Mouse (Mus musculus) left cerebral cortex, adult 18-20 months (tissue): ENCODE data around the gene Spg7. TPM values are rescaled to one million over a fixed set of nuclear protein-coding genes. Genes with fewer than 3 reads are reported as not detected.
A peak's percentile ranks its signal among the peaks of the same experiment; 100 is the strongest.
"Not testable (repeated sequence)": the region's sequence is repeated elsewhere in the genome, so short reads cannot be mapped to it uniquely, and the experiment has no call there.

Experiments used
- DNase-seq, 2 experiments: peaks; one replicate each; pipeline ENCODE4 v3.0.0; 2021 to 2022; ENCODE audit warnings: low spot score in 2 of 2, mixed read lengths in 1 of 2
- long read RNA-seq, 2 experiments: library from polyadenylated mRNA; stranded (forward); transcript quantifications; one replicate each; pipeline ENCODE4 v2.0.0; 2021
- total RNA-seq, 2 experiments: library from RNA; stranded (reverse); gene quantifications; 2 replicates each; pipeline ENCODE4 v1.2.3; 2021

The Spg7 gene
- total RNA-seq: 10 to 100 TPM; 56.2 to 66.7 TPM
- long read RNA-seq, experiment 1, transcript Spg7-209 (17 exons, 2,896 nt): major isoform, 46 of 89 reads
- long read RNA-seq, experiment 1, partial matches to known transcripts: 6 of 89 reads
- long read RNA-seq, experiment 1, other reads (novel, unspliced or antisense): 36 of 89 reads
- long read RNA-seq, experiment 2, transcript Spg7-209 (17 exons, 2,896 nt): major isoform, 44 of 68 reads
- long read RNA-seq, experiment 2, partial matches to known transcripts: 4 of 68 reads
- long read RNA-seq, experiment 2, other reads (novel, unspliced or antisense): 19 of 68 reads

- no peak for DNase-seq
Observed at GRCm38 (mm10) chr8:123062721-123063120, at the start of gene Spg7. Gene Spg7 (plus strand): TSS chr8:123062942.

DNA sequence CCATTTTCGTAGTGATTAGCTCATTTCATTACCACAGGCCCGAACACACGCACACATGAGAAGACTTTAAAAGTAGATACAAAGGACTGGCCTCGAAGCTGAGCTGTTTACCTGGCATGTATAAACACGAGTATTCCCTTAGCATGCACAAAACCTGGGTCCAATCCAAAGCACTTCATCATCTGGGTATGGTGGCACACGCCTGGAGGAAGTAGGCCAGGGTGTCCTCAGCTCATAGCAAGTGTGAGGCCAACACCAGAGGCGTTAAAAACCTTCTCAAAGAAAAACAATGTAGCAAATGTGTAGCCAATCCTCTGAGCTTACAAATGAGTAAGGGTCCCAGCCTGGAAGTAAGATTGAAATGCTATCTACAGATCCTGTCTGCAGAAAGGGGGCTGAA, 48.3 kb upstream of the Spg7 start:
- DNase-seq: peak in 1 of 2 experiments; percentile 20

- no peak for DNase-seq
Observed at GRCm38 (mm10) chr8:123015074-123015473, 47.7 kb upstream of the Spg7 start.

DNA sequence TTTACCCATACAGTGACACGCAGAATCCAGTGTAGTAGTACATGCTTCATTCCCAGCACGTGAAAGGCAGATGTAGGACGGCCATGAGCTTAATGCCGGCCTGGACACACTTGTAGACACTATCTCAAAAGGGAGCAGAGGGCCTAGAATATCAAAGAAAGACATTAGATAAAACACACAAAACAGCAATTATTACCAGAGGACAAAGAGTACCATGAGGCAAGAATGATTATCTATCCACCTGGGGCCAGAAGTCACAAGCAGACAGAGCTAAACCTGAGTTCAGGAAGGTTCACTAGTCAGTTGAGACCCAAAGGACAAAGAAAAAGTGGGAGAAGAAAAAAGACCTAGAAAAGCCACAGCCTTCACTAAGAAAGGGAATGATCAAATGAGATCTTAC, 45.6 kb upstream of the Spg7 start:
- no peak for DNase-seq

- no peak for DNase-seq
Observed at GRCm38 (mm10) chr8:123018484-123019164, 44.1 kb upstream of the Spg7 start.

GRCm38 (mm10) chr8:123020084-123020483, 42.7 kb upstream of the Spg7 start:
- DNase-seq: no peak

GRCm38 (mm10) chr8:123020859-123021258, 41.9 kb upstream of the Spg7 start:
- no peak for DNase-seq

DNA sequence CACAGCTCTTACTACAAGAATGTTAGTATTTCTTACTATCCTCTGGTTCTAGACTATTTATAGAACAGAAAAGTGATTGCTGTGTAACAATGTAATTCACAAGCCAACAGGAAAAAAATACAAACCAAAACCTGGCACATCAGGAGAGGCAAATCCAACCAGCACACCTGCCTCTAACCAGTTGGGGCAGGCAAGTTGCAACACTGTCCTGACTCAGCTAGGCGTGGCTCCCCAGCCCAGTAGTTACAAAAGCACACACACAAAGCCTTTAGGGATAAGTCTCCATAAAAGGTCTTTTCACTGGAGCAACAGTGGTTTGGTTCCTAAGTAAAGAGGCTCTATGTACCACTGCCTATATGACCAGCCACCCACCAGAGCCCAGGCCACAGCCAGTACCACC, 41.5 kb upstream of the Spg7 start:
- DNase-seq: no peak

- no peak for DNase-seq
Observed at GRCm38 (mm10) chr8:123022727-123023126, 40.0 kb upstream of the Spg7 start.

GRCm38 (mm10) chr8:123024226-123024625, 38.5 kb upstream of the Spg7 start:
- DNase-seq: no peak

- DNase-seq: no peak
Observed at GRCm38 (mm10) chr8:123025951-123026351, 36.8 kb upstream of the Spg7 start.

DNA sequence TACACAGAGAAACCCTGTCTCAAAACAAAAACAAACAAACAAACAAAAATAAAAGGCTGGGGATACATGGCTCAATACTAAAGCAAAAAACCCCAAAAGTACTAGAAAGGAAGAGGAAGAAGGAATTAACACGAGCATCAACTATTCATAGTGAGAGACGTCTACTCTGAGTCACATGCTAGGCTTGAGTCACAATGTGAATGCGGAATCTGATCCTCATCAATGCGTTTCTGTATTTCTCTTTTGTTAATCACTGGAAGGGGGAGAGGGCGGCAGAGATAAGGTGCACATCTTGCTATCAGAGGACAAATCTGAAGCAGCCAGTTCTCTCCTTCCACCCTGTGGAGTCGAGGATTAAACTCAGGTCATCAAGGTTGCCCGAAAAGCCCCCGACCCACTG, 35.0 kb upstream of the Spg7 start:
- DNase-seq: no peak

DNA sequence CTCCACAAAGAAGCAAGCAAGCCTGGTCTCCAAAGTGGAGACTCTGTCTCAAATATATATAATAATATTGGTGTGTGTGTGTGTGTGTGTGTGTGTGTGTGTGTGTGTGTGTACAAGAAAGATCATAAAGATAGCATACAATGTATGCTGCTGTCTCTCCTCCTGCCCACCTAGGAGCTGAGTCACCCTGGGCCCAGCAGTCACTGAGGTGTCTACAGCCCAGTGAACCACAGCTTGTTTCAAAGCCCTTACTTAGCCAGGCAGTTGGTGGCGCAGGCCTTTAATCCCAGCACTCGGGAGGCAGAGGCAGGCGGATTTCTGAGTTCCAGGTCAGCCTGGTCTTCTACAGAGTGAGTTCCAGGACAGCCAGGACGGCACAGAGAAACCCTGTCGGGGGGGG, 32.7 kb upstream of the Spg7 start:
- DNase-seq: not testable (repeated sequence)

DNA sequence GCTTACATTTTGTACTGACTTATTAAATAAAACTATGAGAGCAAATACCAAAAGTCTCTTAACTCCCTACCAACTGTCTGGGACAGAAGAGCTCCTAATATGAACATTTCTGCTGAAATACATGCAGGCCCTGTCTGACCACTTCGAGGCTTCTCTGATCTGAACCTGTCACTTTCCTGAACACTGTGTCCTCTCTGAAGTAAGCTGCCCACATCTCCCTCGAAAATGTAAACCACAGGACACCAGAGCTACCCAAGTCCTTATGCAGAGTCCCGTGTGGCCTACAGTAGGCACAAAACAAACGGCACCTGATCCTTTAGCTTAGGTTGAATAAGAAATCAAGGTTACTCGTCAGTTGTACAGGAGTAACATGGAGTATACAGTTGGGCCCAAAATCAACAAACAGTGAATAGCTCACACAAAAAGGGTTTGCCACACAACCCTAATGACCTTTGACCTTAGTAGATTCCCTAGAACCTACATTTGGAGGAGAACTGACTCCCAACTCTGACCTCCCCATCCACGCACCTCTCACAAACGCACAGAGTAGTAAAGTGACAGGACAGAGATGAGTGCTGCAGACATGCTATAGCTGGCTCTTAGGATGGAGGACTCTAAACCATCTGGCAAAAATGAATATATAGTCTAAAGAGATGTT, 31.3 kb upstream of the Spg7 start:
- no peak for DNase-seq

DNA sequence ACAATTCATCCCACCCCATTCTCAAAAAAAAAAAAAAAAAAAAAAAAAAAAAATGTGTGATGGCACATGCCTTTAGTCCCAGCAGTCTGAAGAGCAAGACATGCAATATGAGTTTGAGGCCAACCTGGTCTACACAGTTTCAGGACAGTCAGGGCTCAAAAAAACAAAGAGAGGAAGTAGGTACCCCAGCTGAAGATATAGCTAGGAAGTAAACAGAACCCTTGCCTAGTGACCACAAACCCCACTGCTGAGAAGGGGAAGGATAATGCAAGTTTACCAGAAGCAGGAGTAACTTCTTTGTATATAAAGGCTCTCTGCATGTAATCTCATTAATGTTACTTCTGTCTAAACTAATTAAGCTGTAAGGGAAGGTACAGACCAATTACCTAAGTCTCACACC, 30.0 kb upstream of the Spg7 start:
- DNase-seq: no peak

- no peak for DNase-seq
Observed at GRCm38 (mm10) chr8:123033431-123033830, 29.3 kb upstream of the Spg7 start.

DNA sequence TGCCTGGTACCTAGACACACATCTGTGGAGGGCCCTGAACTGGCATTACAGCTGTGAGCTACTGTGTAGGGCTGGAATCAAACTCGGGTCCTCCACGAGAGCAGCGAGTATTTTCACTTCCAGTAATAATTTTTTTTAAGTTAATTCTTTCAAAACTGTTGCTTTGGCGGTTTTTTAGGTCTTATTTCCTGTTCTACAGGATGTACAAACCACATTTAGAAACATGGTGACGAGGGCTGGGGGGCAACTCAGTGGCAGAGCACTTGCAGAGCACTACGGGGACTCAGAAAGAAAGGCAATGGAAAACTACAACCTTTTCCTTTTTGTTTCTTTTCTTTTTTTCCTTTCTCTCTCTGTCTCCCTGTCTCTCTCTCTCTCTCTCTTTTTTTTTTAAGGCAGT, 28.6 kb upstream of the Spg7 start:
- DNase-seq: no peak

GRCm38 (mm10) chr8:123036956-123037355, 25.8 kb upstream of the Spg7 start:
- DNase-seq: no peak

- no peak for DNase-seq
Observed at GRCm38 (mm10) chr8:123037487-123037886, 25.3 kb upstream of the Spg7 start.

DNA sequence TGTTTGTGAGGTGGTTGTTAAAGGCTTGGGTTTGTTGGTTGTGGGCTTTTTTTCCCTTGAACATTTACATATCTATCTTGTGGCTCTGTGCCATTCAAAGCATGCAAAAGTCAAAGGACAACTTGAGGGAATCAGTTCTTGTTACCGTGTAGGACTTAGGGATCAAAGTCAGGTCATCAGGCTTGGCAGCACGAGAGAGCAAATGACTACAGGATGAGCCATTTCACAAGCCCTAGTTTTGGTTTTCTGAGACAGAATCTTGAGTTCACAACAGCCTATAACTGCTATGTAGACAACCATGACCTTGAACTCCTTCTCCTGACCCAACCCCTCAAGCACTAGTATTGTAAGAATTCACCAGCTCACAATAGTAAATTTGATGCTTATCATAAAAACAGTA, 24.4 kb upstream of the Spg7 start:
- DNase-seq: no peak

GRCm38 (mm10) chr8:123039376-123040109, 23.2 kb upstream of the Spg7 start:
- no peak for DNase-seq
